Mouse (Mus musculus): ENCODE results near the gene Pold3.
"Not testable (repeated sequence)": the region's sequence is repeated elsewhere in the genome, so short reads cannot be mapped to it uniquely, and the experiment has no call there.

GRCm38 (mm10) chr7:100052991-100053390, 68.4 kb downstream of the Pold3 start:
- not testable (repeated sequence) for TF ChIP-seq CTCF (conservative IDR thresholded peaks at IDR 0.05; ENCODE audit: low read length); NANOG (IDR thresholded peaks at IDR 0.05; ENCODE audit: borderline replicate concordance, low read length); POU5F1 (IDR thresholded peaks at IDR 0.05; ENCODE audit: borderline replicate concordance, low read length)
